Mouse (Mus musculus): Measurements from ENCODE around the gene Fam129c. TPM values are rescaled to one million over a fixed set of nuclear protein-coding genes. Genes with fewer than 3 reads are reported as not detected.

Fam129c gene
- total RNA-seq, 2 experiments from 2014 or later: 2.7 to 4.3 TPM

DNA sequence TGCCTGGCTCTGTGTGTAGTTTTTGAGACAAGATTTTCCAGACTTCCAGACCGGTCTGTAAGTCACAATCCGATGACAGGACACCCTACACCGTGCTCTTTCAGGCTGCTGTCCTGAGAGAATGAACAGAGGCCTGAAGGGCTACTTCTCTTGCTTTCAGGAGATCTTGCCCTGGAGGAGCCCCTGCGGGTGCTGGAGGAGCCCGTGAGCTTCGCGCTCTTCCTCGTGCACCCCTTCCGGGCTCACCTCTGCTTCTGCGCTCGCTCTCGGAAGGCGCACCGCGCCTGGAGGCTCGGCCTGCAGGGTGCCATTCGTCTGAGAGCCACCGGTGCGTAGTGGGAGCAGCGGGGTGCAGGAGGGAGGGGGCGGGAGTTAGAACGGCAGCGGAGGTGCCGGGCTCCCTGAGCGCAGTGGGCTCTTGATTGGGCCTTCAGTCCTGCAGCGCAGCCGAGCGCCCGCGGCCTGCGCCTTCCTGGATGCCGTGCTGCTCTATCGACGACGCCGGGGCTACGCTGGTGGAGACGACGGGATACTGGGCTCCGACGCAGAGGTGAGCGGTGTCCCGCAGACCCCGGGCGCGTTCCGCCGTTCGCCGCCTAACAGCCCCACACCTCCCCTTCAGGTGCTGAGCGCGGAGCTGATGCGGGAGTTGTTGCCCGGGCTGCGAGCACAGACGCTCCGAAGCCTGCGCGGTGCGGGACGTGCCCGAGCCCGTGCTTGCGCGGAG lies 4.7 kb downstream of the Fam129c start:
- DNase-seq (ENCODE audit: extremely low spot score in 1 of 2, low spot score in 1 of 2): no peak

DNA sequence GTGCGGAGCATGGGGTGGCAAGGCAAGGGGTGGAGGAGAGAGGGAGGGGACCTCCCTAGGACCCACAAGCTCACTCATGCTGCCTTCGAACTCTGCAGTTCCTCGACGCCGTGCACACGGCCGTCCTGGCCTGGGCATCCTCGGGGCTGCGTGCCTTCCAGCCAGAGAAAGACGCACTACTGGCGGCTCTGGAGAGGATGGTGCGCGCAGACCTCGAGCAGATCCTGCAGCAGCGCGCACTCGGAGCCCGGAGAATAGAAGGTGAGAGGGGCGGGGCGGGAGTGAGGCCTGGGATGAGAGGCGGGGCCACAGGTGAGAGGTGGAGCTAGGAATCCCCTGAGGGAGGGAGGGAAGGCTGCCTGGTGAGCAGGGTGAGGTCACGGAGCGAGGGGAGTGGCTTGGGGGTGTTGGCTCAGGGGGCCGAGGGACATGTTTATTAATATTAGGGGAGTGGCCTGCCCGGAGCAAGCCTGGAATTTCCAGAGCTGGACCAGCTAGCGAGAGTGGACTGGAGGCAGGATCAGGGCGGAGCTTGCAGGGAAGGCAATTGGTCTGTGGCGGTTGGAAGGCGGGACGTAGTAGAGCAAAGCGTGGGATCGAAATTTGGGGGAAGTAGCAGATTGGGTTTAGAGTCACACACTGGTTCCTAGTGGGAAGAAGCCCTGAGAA lies 5.4 kb downstream of the Fam129c start:
- peak in 1 of 2 experiments; percentile 16 for DNase-seq (ENCODE audit: extremely low spot score in 1 of 2, low spot score in 1 of 2)

DNA sequence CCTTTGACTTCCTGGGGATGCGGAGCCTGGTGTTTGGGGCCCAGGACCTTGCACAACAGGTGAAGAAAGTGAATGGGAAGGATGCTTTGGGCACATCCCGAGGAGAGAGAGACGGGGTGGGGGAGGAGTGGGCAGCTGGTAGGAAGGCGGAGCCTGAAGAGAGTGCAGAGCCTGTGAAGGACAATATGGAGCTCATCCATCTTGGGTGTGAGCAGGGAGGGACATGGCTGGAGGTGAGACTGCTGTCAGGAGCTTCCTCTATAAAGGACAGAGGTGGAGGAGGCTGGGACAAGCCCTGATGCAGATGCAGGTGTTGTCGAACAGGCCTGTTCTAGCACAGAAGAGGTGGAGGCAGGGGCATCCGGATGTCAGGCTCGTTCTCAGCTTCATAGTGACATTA lies 6.6 kb downstream of the Fam129c start:
- DNase-seq (ENCODE audit: extremely low spot score in 1 of 2, low spot score in 1 of 2): no peak

DNA sequence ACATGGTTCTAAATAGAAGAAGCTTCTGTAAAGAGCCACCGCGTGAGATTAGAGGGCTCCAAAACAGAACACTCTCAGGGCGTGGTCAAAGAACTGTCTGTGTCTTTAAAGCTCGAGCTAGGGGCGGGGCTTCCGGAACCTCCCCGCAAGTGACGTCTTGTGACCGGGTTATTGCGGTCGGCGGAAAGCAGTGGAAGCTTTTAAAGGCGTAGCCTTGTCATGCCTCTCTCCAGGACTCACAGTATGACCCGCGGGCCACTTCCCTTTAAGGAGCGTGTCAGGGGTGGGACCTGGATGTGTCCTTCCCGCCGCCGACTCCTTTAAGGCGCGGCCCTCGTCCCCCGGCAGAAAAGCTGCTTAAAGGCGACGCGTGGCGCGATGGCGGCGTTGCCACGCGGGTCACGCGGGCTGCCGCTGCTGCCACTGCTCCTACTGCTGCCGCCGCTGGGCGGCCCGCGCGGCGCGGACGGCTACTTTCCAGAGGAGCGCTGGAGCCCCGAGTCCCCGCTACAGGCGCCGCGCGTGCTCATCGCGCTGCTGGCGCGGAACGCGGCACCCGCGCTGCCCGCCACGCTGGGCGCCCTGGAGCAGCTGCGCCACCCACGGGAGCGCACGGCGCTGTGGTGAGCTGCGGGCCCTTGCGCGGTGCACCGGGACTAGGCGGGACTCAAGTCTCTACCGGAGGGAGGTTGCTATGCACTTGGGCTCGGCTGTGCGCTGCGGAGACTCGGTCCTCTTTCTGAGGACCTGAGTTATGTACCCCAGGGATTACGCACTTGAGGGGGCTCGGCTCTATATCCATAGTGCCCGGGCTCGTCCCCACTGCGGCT lies 13.6 kb downstream of the Fam129c start, which contains the start of gene Colgalt1:
Gene Colgalt1, plus strand, starts transcription at position 177 of the 830 bp plus-strand sequence.
- peak; percentile 84 to 88 for DNase-seq (ENCODE audit: extremely low spot score in 1 of 2, low spot score in 1 of 2)

DNA sequence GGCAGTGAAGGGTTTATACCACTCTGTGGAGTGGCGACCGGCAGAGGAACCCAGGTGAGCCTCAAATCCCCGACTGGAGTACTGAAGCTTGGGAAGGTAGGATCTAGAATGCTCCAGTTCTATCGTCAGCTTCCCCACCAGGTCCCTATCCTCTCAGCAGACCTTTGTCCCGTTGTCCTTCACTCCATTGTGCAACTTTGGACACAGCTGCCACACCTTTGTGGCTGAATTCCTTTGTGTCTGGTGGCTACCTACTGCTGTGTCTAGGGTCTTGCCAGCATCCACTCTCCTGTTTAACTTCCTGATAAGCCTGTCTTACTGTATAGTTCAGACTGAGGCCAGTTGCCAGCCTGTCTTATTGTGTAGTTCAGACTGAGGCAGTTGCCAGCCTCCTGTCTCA lies 14.7 kb downstream of the Fam129c start:
- DNase-seq (ENCODE audit: extremely low spot score in 1 of 2, low spot score in 1 of 2): no peak

DNA sequence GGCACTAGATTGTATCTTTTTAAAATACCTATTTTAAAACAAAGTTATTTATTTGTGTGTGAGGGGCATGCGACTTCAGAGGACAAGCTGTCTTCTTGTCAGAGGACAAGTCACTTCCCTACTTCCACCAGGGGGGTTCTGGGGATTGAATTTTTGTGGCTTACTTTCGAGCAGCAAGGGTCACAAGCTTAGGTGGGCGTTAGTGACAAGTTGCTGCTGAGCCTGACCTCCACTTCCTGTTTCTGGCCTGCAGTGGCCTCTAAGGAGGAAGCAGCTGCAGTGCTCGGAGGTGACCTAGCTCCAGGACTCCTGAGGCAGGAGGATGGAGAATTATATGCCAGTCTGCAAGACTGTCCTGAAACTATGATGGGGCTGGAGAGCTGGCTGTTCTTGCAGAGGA lies 16.0 kb downstream of the Fam129c start:
- DNase-seq (ENCODE audit: extremely low spot score in 1 of 2, low spot score in 1 of 2): no peak

DNA sequence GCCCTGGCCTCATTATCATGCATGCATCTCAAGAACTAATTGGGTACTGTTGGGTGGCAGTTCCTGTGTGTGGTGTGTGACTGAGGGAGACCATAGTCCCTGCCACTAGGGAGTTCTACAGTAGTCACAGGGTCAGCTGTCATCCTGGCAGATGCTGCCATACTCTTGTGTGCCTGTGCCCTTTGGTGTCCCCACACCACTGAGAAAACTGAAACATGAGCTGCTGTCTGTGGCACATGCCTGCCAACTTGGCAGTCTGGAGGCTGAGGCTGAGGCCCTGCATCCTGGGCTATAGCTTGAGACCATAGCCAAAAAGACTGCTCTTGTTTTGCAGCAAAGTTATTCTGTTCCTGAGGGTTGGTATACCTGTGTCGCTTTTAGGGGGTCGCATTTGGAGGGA lies 22.3 kb downstream of the Fam129c start:
- no peak for DNase-seq (ENCODE audit: extremely low spot score in 1 of 2, low spot score in 1 of 2)

DNA sequence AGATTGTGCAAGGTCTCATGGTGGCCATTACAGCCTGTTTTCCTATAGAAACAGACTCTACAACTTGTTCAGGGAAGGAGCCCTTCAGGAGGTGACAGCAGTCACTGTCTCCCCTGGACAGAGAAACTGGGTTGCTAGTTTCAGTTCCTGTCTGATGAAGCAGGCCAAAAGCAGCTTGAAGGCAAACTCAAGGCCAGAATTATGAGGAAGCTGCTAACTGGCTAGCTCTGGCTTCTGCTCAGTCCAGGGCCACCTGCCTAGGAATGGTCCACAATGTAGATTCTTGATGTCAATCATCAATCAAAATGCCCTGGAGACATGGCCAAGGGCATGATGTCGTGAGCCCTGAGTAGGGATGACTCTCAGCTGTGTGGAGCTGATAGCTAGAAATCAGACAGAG lies 27.6 kb downstream of the Fam129c start:
- DNase-seq (ENCODE audit: extremely low spot score in 1 of 2, low spot score in 1 of 2): no peak

DNA sequence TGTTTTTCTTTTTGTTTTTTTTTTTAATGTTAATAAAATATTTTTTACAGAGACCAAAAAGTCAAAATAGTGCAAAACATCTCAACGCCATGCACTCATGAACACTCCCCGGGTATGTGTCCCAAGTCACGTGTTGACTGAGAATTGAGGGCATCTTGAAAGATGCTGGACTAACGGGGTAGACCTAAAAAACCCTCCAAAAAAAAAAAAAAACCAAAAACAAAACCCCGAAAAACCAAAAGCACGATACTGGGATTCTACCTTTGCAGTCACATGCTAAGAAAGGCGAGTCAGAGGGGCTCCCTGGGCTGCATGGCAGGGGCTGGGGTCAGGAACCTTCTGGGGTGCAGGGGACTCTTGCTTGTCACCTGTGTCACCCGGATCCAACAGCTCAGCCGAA lies 29.3 kb downstream of the Fam129c start:
- DNase-seq (ENCODE audit: extremely low spot score in 1 of 2, low spot score in 1 of 2): no peak

DNA sequence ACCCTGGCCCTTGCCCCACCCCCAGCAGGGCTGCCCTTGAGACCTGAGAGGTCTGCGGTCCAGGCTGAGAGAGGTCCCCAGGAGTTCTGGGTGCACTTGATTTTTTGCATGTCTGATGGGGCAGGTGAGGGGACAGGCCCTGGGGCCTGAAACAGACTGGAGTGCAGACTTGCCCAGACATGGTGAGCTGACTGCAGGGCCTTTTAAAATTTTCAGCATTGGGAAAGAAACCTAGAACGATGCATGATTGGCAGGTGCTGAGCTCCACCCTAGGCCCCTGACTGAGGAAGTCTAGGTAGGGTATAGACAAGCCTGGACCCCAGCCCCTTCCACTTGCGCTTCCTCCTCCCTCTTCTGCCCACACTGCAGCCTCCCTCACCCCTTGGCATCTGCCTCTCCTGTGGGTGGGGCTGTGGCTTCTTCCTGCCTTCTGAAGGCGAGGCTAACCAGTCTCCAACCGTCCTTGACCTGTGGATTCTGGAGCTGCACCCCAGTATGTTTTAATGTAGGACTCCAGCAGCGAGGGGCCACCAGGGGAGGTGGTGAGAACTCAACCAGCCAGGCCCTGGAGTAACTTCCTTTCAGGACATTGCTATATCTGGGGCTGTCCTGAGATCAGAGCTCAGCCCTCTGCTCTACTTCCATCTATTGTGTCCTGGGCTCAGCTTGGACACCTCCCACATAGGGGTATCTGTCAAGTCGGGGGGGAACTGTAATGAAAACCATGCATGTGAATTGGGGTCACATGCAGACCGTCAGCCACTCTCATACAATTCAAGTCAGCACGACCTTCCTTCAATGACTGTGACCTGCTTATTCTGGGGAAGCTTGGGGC lies 30.0 kb downstream of the Fam129c start:
- DNase-seq (ENCODE audit: extremely low spot score in 1 of 2, low spot score in 1 of 2): no peak

DNA sequence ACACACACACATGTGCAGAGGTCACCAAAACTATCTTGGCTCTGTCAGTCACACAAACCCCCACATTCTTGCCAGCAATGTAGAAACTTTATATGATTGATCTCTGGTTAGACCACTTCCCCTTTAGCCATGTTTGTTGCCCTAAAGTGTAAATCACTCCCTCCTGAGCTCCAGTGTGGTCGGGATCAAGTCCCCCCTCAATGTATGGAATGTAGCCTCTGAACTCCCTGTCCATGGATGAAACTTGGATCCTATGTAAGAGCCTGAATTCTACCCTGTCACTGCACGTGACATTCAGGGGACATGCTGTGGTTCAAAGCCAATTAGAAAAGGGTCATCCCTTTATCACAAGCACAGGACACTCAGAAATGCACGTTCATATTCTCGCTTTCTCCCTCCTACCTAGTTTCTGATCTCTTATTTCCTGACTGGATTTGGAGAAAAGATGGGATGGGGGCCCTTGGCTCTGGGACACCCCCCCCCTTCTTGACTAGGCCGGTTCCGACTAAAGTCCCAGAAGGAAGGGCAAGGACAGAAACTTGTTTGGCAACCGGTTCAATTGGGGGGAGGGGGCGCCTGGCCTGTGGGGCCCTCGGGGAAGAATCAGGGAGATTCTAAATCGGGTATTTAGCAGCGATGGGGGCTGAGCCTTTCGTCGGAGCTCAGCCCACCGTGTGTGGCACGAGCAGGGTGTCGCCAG lies 31.1 kb downstream of the Fam129c start:
- DNase-seq (ENCODE audit: extremely low spot score in 1 of 2, low spot score in 1 of 2): no peak

DNA sequence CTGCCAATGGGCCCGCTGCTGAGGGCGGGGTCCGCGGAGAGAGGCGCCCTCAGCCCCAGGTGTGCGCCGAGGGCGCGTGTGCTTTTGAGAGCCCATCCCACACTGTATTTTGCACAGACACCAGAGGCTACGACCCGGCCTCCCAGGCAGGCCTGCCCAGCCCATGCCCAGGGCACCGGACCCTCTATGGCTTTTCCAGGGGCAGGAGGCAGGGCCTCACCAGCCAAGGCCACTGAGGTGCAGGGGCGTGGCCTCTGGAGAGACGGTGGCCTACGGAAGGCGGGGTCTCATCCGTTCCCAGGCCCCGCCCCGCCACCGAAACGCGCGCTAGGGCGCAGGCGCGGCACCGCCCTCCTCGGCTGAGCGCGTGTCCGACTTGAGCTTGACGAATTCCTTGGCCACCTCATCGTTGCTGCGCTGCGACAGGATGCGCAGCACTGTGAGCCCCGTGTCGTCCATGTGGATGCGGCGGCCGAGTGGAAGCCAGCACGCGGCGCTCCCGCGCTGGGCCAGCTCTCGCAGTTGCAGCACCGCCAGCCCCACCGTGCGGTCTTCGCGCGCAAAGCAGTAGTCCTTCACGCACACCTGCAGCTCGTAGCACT lies 31.7 kb downstream of the Fam129c start:
- peak; percentile 79 to 80 for DNase-seq (ENCODE audit: extremely low spot score in 1 of 2, low spot score in 1 of 2)

DNA sequence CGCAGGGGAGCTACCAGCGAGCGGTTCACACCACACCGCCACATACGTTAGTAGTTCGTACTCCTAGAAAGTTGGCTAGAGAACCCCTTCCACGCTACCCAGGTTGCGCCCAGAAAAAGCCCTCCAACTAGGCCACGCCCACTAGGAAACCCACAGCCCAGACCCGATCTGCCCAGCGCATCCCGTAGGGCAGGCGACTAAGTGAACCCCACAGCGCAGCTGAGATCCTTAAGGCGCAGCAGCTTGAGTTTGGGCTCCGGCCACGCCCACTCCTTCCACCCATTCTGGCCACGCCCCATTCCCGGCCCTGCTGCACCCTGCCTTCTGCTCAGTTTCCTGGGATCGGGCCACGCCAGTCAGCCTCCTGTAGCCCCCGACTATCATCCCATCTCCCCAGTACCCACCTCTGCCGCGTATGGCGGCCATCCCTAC lies 32.3 kb downstream of the Fam129c start:
- no peak for DNase-seq (ENCODE audit: extremely low spot score in 1 of 2, low spot score in 1 of 2)

DNA sequence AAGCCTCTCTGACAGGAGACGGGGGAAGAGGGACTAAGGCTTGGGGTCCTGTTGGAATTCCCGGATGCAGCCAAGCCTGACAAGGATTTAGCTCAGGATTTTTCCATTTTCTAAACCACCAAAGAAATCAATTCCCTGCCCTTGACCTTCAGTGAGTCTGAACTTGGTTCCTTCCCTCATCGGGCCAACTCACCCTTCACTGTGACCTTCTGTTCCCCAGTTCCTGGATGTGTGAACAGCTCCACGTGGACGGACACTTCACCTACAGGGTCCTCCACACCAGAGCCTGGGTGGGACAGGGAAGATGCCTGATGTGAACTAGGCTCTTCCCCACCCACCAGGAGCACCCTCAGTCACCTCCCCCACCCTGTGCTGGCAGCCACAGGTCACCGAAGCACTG lies 33.3 kb downstream of the Fam129c start:
- DNase-seq (ENCODE audit: extremely low spot score in 1 of 2, low spot score in 1 of 2): no peak

DNA sequence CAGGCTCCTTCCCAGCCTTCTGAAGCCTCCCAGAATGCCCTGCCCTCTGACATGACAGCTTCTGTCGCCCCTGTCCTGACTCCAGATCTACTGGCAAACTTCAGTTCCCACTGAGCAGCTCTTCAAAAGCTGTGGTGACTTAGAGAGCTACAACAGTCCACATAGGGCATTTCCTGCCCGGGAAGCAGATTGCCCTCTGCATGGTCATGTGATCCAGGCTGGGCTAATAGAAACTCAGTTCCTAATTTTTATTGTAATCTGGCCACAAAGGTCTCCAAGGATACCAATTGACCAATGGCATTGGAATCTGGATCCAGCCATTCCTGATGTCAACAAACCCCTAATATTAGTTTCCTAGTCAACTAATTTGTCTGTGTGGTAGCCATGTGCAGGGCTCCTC lies 34.4 kb downstream of the Fam129c start:
- DNase-seq (ENCODE audit: extremely low spot score in 1 of 2, low spot score in 1 of 2): no peak

DNA sequence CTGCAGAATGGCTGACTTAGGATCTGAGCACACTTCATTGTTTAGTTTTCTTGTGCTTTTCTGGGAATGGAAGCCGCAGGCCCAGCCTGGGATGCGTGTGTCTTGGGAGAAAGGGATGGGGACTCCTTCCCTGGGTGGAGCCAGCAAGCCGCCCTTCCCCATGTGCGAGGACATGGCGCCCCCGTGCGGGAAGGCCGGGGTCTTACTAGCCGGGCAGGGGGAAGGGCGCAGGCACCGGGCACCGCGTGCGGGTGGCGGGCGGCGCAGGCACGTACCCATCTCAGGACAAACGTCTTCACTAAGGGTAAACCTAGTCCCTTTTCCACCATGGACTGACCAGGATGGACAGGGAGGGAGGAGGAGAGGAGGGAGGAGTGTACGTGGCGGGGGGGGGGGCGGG lies 35.7 kb downstream of the Fam129c start:
- DNase-seq (ENCODE audit: extremely low spot score in 1 of 2, low spot score in 1 of 2): peak in 1 of 2 experiments; percentile 48

DNA sequence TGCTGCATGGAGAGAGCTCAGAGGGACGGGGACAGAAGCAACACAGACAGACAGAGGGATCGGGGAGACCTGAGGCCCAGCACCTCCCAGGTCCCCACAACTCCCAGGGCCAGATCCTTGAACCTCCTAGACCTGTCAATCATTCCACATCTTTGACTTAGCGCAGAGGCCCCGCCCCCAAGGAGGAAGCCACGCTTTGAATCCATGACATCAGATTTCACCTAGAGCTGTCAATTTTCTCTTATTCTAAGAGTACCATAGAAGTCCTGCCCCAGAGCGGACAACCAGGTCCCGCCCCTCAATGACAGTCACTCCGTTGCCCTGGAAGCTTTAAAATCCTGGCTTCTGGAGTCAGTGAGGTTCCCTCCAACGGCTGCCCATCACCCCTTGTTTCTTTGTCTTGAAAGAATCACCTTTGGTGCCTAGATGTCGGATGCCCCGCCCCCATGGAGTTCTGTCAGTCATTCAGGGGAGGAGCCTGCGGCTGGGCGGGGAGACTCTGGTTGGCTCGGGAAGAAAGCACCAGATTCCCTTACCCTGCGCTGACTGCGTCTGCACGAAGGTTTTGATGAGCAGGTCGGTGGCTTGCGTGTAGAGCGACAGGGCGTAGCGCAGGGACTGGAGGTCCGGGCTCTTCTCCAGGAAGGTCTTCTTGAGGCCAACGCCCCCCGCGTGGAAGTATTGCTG lies 36.7 kb downstream of the Fam129c start:
- DNase-seq (ENCODE audit: extremely low spot score in 1 of 2, low spot score in 1 of 2): no peak

DNA sequence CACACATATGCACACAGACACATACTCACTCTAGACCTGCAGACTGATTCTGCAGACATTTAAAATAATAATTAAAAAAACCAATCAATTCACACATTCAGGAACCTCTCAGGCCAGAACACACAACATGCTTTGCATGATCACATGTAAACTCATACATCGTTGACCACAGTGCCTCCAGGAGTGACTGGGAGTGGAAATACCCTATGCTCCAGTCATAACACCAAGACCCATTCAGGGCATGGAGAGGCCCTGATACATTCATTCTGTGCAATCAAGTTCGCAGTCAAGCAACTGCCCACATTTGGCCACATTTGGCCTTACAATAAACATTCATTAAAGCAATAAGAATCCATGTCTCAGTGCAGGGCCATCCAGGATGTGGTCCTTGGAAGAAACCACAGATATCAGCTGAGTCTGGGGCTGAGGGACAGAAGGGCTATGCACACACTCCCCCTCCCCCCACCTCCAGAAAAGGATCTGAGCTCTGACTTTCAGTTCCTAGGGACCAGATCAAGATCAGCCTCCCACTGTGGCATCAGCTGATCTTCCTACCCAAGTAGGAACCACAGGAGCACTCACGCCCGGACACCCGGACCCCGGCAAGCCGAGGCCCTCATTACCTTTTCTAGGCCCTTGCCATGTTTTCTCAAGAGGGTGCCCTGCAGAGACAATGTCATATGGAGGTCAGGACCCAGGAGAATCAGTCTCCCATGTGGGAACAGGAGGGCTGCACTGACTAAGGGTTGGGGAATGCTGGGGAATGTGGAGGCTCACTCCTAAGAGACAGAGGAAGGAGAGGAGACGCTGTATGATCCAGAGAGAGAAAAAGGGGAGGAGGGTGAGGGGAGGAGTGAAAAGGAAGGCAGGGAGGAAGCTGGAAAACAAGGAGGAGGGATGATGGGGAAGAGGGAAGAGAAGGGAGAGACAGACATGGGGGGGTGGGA lies 40.0 kb downstream of the Fam129c start:
- no peak for DNase-seq (ENCODE audit: extremely low spot score in 1 of 2, low spot score in 1 of 2)

Data from layer of hippocampus, postnatal 25 days (tissue).